Mouse (Mus musculus) right cerebral cortex, postnatal 14 days (tissue): ENCODE results near the gene Gm6164.
"Not testable (repeated sequence)": the region's sequence is repeated elsewhere in the genome, so short reads cannot be mapped to it uniquely, and the experiment has no call there.

ENCODE experiments used
- DNase-seq: peaks from one replicate; pipeline ENCODE4 v3.0.0; 2022

Gm6164 gene

GRCm38 (mm10) chr7:20205507-20205906, at the start of gene Gm6164:
Gm6164 (minus strand) TSS chr7:20205607.
- not testable (repeated sequence) for DNase-seq

GRCm38 (mm10) chr7:20233728-20234127, 28.3 kb upstream of the Gm6164 start, which contains the start of gene Gm4498:
Gm4498 (minus strand) TSS chr7:20233828.
- not testable (repeated sequence) for DNase-seq

- not testable (repeated sequence) for DNase-seq
Observed at GRCm38 (mm10) chr7:20193410-20193809, 12.0 kb downstream of the Gm6164 start, which contains the start of gene Vmn1r95. Vmn1r95 (plus strand) TSS chr7:20193710.

- DNase-seq = not testable (repeated sequence)
Observed at GRCm38 (mm10) chr7:20168277-20168676, 37.1 kb downstream of the Gm6164 start, which contains the start of gene Vmn1r94. Vmn1r94 (minus strand) TSS chr7:20168377.
